Mouse (Mus musculus) left cerebral cortex, postnatal 25 days (tissue): ENCODE measurements around the gene Htr3b. TPM values are rescaled to one million over a fixed set of nuclear protein-coding genes. Genes with fewer than 3 reads are reported as not detected.
A peak's percentile ranks its signal among the peaks of the same experiment; 100 is the strongest.

Source experiments
- DNase-seq, 2 experiments: peaks; one replicate each; pipeline ENCODE4 v3.0.0; 2022; ENCODE audit warnings: low spot score in 2 of 2, mixed read lengths in 1 of 2
- intact Hi-C: fragments of 180-260 bp; cut with DNase I; formaldehyde crosslinking; loops from one replicate; pipeline ENCODE4 v1.15.1; 2025
- total RNA-seq, 2 experiments: library from RNA; stranded (reverse); gene quantifications; 2 replicates each; pipeline ENCODE4 v1.2.3; 2021

The Htr3b gene
- total RNA-seq, 2 experiments from 2014 or later, result not detected

GRCm38 (mm10) chr9:48942349-48942748 is 22.4 kb downstream of the Htr3b start:
- intact Hi-C loops, result no loop called here
- DNase-seq, result no peak

GRCm38 (mm10) chr9:48929436-48929835 is 35.4 kb downstream of the Htr3b start:
- intact Hi-C loops, result no loop called here
- DNase-seq, result no peak

- intact Hi-C loops, result no loop called here
- peak in 1 of 2 experiments; percentile 9 for DNase-seq
Measured at GRCm38 (mm10) chr9:48928781-48929180, 36.0 kb downstream of the Htr3b start.

GRCm38 (mm10) chr9:48916011-48916788 is 48.6 kb downstream of the Htr3b start:
- DNase-seq, result no peak
- intact Hi-C loops, result no loop called here

- peak; percentile 26 to 61 for DNase-seq
- intact Hi-C loops, result no loop called here
Measured at GRCm38 (mm10) chr9:48910885-48911537, 53.8 kb downstream of the Htr3b start, which contains the start of gene Htr3a. TSS of gene Htr3a (minus strand) at chr9:48911099.

GRCm38 (mm10) chr9:48904421-48904820 is 60.4 kb downstream of the Htr3b start:
- no peak for DNase-seq
- intact Hi-C loops, result no loop called here

- no peak for DNase-seq
- intact Hi-C loops, result no loop called here
Measured at GRCm38 (mm10) chr9:48903766-48904165, 61.0 kb downstream of the Htr3b start.

- DNase-seq, result no peak
- intact Hi-C loops, result loop anchor here (10.0 kb wide), 1 partner anchor 156 kb away; the partner anchor contains the start of gene Zw10
Measured at GRCm38 (mm10) chr9:48898551-48898950, 66.2 kb downstream of the Htr3b start.

GRCm38 (mm10) chr9:48895819-48896536 is 68.8 kb downstream of the Htr3b start:
- DNase-seq, result no peak
- intact Hi-C loops, result loop anchor here (2.0 to 10.0 kb wide), 2 partner anchors 77 to 159 kb away; partner anchors contain the start of gene Zw10

DNA sequence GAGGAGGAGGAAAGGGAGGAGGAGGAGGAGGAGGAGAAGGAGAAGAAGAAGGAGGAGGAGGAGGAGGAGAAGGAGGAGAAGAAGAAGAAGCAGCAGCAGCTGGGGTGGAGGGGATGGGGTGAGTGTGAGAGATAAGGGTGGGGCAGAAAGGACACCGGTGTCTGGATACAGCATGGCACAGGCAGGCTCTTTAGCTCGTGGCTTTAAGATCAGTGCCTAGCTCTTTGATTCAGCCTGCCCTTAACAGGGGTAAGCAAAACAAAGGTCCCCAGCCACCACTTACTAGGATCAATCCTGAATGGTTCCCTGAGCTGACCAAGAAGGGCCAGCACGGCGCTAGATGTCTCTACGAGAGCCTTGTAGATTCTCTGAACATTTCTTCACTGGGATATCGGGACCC is 70.0 kb downstream of the Htr3b start:
- DNase-seq, result no peak
- intact Hi-C loops, result loop anchor here (1.0 to 10.0 kb wide), 3 partner anchors 78 to 248 kb away; partner anchors contain the start of gene Zw10

GRCm38 (mm10) chr9:48893986-48894385 is 70.8 kb downstream of the Htr3b start:
- peak; percentile 76 to 79 for DNase-seq
- intact Hi-C loops, result loop anchor here (1.0 to 10.0 kb wide), 3 partner anchors 79 to 248 kb away; partner anchors contain the start of gene Zw10

GRCm38 (mm10) chr9:48889093-48889492 is 75.7 kb downstream of the Htr3b start:
- no peak for DNase-seq
- intact Hi-C loops, result no loop called here

Other genes with a start within 250 kb of the Htr3b start
- 10 to 100 TPM; 71.7 to 73.7 TPM for gene Zbtb16, start 128.8 kb downstream of the Htr3b start, total RNA-seq
- 10 to 100 TPM in 1 of 2 experiments, 1 to 10 TPM in 1; 7.4 to 10.1 TPM for gene Htr3a, start 53.9 kb downstream of the Htr3b start, total RNA-seq
- gene Usp28, start 20.4 kb upstream of the Htr3b start, total RNA-seq, result 10 to 100 TPM; 41.3 to 54.3 TPM
- 10 to 100 TPM; 15.9 to 17.6 TPM for gene Zw10, start 90.6 kb upstream of the Htr3b start, total RNA-seq
- gene Tmprss5, start 116.3 kb upstream of the Htr3b start, total RNA-seq, result under 1 TPM in 1 of 2 experiments, not detected in 1; 0.80 TPM